Mouse (Mus musculus) heart, adult 9 months (tissue): ENCODE measurements at regions not wholly inside any gene's neighbourhood (a gene's known extent, or its start where the extent isn't known, plus 50 kb on each side); places are given as distances from the start of the nearest gene placed in this dataset.

Experiments used
- DNase-seq, 2 experiments: peaks; one replicate each; pipeline ENCODE4 v3.0.0; 2022; ENCODE audit warnings: low spot score in 2 of 2

GRCm38 (mm10) chr1:156993105-156993504, 53.7 kb upstream of the Ralgps2 start:
- DNase-seq: no peak

GRCm38 (mm10) chr1:156992536-156992935, 53.1 kb upstream of the Ralgps2 start:
- no peak for DNase-seq

- DNase-seq: no peak
These were observed 51.4 kb upstream of the Ralgps2 start for GRCm38 (mm10) chr1:156990567-156991494.

GRCm38 (mm10) chr1:156990112-156990511, 50.7 kb upstream of the Ralgps2 start:
- no peak for DNase-seq

- DNase-seq: no peak
These were observed 49.8 kb upstream of the Ralgps2 start for GRCm38 (mm10) chr1:156989149-156989785.
